Mouse (Mus musculus) neural tube, embryonic 10.5 days (tissue): ENCODE data around the gene Cpt1c.

Source experiments
- DNase-seq: peaks from one replicate; pipeline ENCODE4 v3.0.0-alpha.2; 2017; ENCODE audit warnings: low spot score; ENCODE audit errors: extremely low spot score

The Cpt1c gene

DNA sequence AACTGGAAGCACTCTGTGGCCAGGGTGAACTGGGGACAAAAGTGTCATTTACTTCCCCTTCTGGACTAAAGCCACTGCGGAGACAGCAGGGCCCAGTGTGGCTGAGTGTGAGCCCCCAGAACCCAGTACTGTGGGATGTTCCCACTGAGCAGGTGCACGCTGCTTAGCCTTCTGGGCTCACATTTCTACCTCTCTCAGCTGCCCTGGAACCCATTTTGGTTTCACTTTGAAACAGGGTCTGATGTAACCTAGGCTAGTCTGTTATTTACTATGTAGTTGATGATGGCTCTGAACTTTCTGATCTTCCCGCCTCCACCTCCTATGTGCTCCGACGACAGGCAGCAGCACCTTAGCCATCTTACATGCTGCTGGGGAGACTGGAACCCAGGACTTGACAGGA lies 11.8 kb downstream of the Cpt1c start:
- DNase-seq: no peak

DNA sequence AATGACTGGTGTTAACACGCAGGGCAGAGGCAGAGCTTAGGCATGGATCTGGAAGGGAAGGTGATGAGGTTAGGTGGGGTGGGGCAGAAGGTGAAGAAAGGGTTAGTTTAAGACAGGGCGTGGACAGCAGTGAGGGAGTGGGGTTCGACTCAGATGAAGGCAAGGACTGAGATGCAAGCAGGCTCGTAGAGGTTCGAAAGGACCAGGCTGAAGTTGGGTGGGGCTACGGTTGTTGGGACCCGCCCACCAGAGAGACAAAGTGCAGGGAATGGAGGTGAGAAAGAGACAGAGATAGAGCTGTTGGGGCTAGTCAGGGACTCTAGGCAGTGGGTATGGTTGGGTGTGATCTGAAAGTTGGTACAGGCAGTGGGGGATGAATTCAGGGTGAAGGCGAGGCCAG lies 12.3 kb downstream of the Cpt1c start:
- no peak for DNase-seq

DNA sequence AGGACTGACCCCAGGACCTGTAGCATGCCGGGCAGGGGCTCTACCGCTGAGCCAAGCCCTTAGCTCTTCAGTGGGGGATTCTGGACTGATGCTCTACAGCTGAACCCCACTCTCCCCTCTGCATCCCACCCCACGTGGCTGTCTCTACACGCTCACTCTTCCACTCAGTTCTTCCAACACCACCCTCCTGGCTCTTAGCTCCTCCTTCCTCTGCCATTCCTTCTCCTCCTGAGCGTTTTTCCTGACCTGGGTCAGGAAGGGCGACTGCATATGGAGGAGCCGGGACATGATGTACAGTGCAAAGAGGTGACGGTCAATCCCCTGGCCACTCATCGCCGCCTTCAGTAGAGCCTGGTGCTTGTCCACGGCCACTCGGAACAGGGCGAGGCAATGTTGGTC lies 14.1 kb downstream of the Cpt1c start:
- no peak for DNase-seq

DNA sequence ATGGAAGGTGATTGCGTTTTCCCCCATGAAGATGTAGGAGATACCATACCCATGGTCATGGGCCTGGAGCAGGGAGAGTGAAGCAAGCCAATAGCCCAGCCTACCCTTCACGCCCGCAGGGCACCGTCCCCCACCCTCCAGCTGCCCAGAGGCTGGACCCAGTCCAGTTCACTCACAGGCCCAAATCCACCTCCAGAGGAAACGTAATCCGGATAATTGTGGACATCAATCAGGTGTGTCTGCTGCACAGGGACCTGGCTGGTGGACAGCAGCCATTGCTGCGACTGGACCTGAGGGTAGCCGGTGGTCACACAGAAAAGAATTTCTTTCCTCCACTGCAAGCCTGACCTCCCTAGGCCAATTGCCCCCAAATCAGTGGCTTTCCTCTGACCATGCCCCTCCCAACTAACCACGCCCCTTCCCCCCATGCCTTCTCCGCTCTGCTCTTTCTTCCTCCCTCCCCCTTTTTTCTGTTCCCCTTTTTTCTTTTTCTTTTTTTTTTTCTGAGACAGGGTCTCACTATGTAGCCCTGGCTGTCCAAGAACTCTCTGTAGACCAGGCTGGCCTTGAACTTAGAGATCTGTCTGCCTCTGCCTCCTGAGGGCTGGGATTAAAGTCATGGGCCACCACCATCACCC lies 14.7 kb downstream of the Cpt1c start:
- no peak for DNase-seq

DNA sequence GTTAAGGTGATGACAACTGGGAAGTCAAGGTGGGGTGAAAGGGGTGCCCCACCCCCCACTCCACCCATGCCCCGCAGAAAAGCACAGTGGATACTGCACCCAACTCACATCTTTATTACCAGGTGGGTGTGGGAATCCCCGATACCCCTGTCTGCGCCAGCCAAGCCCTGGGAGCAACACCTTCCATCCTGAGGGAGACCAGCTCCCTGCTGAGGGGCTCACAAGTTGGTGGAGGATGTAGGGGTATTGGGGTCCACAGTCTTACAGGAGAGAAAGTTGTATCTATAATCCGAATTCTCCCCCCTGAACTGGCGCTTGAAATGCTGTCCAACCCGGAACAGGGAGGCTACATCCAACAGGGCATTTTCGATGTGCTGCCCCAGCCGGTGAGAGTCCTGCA lies 15.4 kb downstream of the Cpt1c start:
- DNase-seq: no peak

DNA sequence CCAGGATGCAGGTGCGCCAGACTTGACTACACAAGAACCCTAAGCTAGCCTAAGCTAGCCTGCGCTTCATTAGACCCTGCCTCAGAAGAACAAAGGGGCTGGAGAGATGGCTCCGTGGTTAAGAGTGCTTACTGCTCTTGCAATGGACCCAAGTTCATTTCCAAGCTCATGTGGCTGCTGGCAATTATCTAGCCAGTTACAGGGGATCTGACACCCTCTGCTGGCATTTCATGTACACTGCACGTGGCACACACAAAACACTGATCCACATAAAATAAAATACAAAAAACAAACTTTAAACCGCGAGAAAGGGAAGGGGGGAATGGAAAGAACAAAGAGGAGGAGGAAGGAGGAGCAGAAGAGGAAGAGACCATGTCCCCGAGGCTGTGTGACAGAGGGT lies 16.4 kb downstream of the Cpt1c start:
- DNase-seq: no peak

DNA sequence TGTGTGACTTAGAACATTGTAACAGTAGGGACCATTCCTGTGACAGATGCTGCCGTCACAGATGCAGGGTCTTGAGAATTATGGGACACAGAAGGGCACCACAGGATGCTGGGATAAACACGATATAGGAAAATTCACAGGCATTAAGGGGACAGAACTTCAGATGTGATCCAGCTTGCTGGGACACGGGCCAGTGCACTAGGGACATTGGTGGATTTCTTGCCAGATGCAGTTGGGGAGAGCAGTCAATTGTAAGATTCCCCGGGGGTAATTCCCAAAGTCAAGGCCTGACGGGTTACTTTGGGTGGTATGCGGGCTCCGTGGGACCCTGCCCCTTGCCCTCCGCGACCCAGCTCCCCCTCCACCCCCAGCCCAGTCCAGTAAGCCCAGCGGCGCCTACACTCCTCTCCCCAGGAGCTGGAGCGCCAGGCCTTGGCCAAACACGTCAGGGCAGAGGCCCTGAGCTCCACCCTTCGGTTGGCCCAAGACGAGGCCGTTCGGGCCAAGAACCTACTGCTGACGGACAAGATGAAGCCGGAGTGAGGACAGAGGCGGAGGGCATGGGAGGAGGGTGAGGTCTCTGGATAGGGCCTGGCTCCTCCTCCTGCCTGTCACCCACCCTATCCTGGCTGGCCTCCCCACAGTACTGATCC lies 17.3 kb downstream of the Cpt1c start:
- no peak for DNase-seq

DNA sequence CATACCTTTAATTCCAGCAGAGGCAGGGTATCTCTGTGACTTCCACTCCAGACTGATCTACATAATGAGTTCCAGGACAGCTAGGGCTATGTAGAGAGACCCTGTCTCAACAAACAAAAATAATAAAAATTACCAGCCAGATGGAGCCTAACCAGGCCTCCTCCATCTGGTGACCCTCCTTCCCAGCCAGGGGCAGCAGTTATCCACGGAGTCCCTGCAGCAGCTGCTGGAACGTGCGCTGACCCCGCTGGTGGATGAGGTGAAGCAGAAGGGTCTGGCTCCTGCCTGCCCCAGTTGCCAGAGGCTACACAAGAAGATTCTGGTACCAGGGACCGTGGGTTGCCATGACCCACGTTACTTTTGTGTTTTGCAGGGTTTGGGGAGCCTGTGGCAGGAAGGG lies 18.4 kb downstream of the Cpt1c start:
- no peak for DNase-seq

DNA sequence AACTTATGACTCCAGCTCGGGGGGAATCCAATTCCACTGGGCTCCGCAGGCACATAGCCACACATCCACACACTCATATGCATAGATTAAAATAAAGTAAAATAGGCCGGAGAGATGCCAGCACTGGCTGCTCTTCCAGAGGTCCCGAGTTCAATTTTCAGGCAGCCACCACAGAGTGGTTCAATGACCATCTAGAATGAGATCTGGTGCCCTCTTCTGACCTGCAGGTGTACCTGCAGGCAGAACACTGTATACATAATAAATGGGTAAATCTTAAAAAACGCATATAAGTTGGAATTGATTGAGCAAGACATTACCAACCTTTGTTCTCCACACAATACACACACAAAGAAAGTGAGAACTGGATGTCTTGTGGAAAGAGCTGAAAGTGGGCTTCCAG lies 19.0 kb downstream of the Cpt1c start:
- no peak for DNase-seq

DNA sequence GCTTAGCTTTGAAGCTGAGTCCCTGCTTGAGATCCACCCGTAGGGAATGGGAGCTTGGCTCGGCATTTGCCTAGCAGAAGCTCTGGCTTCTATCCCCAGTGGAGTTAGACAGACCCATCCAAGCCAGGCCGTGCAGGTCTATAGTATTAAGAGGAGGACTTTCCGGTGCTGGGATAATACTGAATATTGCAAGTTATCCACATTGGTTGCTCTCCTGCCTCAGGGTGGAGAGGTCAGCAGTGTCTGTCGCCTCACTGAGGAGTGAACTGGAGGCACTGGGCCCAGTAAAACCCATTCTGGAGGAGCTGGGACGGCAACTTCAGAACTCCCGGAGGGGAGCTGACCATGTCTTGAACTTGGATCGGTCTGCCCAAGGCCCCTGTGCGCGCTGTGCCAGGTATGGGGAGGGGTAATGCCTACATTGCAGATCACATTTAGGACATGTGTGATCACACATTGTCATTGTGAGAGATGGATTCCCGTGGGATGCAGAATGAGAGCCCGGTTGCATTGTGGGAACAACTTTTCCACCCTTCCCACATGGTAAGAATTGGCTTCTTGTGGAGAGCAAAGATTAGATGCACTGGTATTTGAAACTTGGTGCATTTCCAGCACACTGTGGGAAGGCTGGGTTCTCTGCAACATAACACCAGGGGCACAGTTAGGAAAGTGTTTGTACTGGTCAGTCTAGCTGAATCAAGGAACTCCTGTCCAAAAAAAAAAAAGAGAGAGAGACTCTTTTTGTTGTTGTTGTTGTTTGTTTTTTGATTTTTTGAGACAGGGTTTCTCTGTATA lies 20.4 kb downstream of the Cpt1c start:
- no peak for DNase-seq

DNA sequence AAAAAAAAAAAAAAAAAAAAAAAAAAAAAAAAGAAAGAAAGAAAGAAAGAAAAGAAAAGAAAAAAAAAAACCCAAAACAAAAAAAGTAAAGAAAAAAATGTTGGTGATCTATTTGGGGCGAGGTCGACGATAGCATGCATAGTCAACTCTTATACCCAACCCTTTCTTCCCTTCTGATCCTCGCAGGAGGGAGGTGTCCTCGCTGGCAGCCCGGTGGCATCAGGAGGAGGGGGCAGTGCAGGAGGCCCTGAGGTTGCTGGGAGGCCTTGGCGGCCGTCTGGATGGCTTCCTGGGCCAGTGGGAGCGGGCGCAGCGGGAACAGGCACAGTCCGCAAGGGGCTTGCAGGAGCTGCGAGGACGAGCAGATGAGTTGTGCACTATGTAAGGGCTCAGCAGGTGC lies 21.1 kb downstream of the Cpt1c start:
- no peak for DNase-seq

DNA sequence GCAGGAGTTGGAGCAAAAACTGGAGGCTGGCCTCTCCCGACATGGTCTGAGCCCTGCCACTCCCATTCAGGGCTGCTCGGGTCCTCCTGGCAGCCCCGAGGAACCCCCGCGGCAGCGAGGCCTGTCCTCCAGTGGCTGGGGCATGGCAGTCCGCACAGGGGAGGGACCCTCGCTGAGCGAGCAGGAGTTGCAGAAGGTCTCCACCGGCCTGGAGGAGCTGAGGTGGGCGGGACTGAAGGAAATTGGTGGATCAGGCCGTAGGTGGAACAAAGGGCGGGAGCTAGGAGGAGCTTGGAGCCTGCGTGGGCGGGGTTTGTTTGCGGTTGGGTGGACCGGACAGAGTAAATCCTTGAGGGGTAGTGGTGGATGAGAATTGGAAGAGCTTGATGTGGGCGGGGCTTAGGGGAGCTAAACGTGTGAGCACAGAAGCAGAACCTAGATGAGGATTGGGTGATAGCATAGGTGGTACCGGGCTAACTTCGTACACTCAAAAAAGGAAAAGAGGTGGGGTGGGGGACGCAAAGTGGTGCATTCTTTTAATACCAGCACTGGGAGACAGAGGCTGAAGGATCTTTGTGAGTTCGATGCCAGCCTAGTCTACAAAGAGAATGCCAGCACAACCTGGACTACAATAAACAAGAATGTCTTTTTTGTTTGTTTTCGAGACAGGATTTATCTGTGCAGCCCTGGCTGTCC lies 21.9 kb downstream of the Cpt1c start:
- DNase-seq: peak; percentile 87

DNA sequence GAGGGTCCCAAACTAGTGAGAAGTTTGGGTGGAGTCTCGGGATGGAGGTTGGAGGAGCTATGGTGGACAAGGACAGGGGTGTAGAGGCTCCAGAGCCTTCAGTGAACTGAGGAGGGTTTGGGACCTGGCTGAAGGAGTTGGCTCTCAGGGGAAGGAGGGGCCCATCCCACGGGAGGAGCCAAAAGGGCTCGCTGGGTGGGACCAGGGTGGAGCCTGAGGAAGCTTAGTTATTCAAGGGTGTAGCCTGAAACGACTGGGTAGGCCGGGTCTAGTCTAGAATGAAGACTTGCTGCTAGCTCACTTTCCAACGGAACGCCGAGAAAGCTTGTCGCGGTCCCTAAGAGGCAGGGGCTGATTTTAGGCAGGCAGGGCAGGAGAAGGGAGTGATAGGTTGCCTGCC lies 22.7 kb downstream of the Cpt1c start:
- DNase-seq: peak; percentile 49

DNA sequence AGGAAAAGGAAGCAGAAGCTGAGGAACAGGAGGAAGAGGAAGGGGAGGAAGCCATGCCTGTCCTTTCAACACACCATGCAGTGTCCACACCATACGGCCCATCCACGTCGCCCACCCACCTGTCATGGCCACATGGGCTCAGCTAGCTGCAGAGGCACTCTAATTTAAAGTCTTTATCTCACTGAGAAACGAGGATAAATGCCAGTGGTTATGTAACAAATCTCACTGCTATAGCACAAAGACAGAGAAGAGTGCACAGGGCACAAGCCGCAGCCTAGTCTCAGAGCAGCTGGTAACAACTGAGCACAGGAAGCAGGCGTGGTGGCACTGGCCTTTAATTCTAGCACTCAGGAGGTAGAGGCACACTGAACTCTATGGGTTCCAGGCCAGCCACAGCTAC lies 24.7 kb downstream of the Cpt1c start:
- DNase-seq: no peak

DNA sequence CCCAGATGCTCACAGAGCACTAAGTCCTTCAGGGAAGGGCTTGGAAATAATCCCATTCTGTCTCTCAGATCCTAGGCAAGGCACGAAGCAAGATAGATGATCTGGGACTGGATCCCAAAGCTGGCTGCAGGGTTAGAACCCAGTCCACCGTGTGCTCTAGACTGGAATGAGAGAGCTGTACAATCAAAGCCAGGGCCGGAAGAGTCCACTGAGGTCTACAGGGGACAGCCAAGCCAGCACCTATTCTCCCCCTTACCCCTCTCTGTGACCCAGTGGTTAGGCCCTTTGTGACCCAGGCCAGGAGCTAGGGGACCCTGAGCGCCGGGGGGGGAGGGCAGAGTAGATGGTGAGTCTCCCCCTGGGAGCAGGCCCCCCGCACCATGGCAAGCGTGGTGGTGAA lies 31.7 kb downstream of the Cpt1c start, which contains the start of gene Tsks:
Gene Tsks (plus strand): TSS at position 301 of the 400 bp plus-strand sequence.
- no peak for DNase-seq

DNA sequence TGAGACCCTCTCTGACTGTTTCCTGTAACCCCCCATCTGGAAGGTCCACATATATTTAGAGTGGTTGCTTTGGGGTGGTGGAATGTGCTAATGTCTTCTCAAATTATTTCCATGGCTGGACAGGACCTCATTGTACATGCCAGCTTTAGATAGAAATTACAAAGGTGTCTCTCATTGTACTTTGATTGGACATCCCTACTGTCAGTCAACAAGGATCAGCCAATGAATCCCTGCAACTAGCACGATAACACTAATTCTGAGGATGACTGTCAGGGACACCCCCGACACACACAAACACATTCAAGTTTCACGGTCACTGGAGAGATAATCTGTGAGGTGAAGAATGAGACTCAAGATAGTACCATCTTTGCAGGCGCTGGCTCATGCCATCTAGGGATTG lies 36.0 kb downstream of the Cpt1c start:
- DNase-seq: no peak

DNA sequence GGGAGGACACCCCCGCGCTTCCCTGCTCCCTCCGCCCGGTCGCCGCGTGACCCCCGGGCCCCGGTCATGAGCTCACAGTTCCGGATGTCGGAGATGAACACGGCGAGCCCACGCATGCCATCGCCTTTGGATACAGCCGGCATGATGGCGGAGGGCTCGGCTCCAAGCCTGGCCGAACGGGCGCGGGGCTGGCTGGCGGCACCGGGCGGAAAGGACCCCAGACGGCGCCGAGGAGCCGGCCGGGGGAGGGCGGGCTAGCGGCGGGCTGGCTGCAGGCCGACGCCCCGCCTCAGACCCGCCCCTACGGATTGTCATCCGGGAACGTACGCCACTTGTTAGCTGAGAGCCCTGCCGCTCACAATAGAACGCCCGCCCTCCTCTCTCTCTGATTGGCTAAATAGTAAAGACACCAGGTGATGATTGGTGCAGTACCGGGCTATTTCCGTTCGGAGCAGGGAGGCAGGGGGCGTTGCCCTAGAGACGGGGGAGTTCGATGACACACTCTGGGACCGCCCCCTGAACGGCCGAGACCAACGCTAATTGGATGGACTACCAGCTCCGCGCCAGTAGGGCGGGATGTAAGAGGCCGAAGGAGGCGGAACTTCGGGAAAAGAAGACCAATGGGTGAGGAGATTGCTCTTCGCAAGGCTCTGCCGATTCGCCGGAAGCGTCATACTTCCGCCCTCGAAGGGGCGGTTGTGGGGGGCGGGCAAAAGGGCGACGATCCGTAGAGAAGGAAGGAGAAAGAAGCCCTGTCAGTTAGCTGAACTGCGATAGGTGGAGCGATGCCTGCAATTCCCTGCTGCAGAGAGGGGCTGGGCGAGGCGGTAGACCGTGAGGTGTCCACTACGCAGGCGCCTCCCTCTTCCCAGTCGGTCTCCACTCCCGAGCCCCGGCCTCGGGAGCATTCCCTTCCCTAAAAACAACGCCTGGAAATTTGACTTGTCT lies 45.2 kb downstream of the Cpt1c start, which contains the start of gene Ap2a1:
Gene Ap2a1 (minus strand): TSS at position 293 of the 948 bp plus-strand sequence.
- DNase-seq: peak; percentile 98

DNA sequence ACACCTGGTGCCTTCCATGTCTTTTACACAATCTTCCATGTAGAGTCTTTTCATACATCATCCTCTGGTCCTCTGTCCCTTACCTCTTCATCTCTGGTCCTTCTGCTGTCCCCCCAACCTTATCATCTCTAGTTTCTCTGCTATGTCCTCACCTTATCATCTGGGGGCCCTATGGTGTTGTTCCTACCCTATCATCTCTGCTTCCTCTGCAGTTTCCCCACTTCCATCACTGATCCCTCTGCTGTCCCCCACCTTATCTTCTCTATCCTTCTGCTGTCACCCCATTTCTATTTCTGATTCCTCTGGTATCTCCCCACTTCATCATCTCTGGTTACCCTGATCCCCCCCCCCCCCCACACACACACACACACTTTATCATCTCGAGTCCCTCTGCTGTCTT lies 46.1 kb downstream of the Cpt1c start:
- DNase-seq: no peak

DNA sequence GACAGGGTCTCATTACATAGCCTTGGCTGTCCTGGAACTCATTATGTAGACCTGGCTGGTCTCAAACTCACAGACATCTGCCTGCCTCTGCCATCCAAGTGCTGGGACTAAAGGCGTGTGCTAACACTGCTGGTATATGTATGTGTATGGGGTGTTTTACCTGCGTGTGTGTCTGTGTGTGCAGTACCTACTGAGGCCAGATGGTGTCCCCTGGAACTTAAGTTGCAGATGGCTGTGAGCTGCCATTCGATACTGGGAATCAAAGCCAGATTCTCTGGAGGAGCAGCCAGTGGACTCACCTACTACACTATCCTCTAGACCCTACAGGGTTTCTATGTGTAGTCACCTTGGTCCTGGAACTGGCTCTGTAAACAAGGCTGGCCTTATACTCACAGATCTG lies 49.2 kb downstream of the Cpt1c start:
- no peak for DNase-seq

DNA sequence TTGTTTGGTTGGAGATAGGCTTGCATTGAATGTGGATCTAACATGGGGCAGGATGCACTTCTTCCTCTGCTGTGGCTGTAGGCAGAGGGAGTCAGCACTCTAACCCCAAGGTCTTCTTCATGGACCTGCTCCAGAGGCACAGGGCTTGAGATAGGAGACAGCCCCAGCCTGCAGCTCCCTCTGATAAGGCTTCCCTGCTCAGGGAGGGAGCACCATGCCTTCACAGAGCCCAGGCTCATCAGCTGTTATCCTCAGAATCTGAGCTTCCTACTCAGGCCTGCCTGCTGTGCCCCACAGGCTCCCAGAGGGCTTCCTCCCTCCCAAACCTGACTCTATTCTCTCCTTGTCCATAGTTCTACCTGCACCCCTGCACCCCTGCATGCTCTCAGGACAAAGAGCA lies 52.1 kb downstream of the Cpt1c start:
- no peak for DNase-seq

DNA sequence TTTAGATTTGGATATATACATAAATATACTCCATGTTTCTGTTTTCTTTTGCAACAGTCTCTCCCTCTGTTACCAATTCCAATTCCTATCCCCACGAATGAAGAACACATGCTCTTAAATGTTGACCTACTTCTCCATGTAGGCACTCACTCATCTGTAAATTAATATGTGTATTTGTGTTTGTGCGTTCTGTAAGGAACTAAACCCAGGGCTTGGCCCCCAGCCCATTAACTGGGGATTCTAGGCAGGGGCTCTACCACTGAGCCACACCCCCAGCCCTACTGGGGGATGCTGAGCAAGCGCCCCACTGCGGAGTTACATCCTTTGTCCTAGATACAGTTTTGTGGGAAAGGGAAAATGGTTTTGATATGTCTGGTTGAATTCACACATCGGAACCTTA lies 55.5 kb downstream of the Cpt1c start:
- DNase-seq: no peak
